Mouse (Mus musculus) intestine, postnatal 0 days (tissue): ENCODE measurements around the gene Gan. TPM values are rescaled to one million over a fixed set of nuclear protein-coding genes. Genes with fewer than 3 reads are reported as not detected.

ENCODE experiments used
- ATAC-seq: fragments of 200-750 bp; cut with Nextera tagmentation; 2 replicates; pipeline ENCODE4 v1.8.0; 2017; ENCODE audit warnings: mild to moderate bottlenecking, moderate TSS enrichment, moderate library complexity
- H3K27ac ChIP-seq: fragments of 300-500 bp; sonication (generic); 2 replicates; pipeline ENCODE4 v1.5.1; 2014; ENCODE audit warnings: mild to moderate bottlenecking, low read depth, low read length, moderate library complexity
- H3K27me3 ChIP-seq: fragments of 300-500 bp; sonication (generic); replicated peaks from 2 replicates; pipeline ENCODE4 v1.6.1; 2014; ENCODE audit warnings: low read length, mixed read lengths; ENCODE audit not compliant: control insufficient read depth, insufficient read depth
- H3K36me3 ChIP-seq: fragments of 300-500 bp; sonication (generic); 2 replicates; pipeline ENCODE4 v1.6.1; 2014; ENCODE audit warnings: mild to moderate bottlenecking, moderate library complexity; ENCODE audit not compliant: control insufficient read depth, insufficient read depth
- H3K4me1 ChIP-seq: fragments of 300-500 bp; sonication (generic); replicated peaks from 2 replicates; pipeline ENCODE4 v1.6.1; 2014; ENCODE audit warnings: antibody characterized with exemption, low read length, mixed read lengths; ENCODE audit not compliant: control insufficient read depth, insufficient read depth
- H3K4me2 ChIP-seq: fragments of 300-500 bp; sonication (generic); replicated peaks from 2 replicates; pipeline ENCODE4 v1.6.1; 2014; ENCODE audit warnings: low read depth, mild to moderate bottlenecking, moderate library complexity
- H3K4me3 ChIP-seq: fragments of 300-500 bp; sonication (generic); 2 replicates; pipeline ENCODE4 v1.5.1; 2014; ENCODE audit warnings: low read depth, low read length
- H3K9ac ChIP-seq: fragments of 300-500 bp; sonication (generic); 2 replicates; pipeline ENCODE4 v1.6.1; 2014; ENCODE audit warnings: mild to moderate bottlenecking, low read depth, low read length
- H3K9me3 ChIP-seq: fragments of 300-500 bp; sonication (generic); 2 replicates; pipeline ENCODE4 v1.6.1; 2016; ENCODE audit warnings: mixed run types; ENCODE audit not compliant: control insufficient read depth
- CTCF ChIP-seq: sonication (generic); IDR thresholded peaks from 2 replicates; pipeline ENCODE4 v1.5.1; 2016; ENCODE audit warnings: low read depth, mild to moderate bottlenecking, control low read depth, antibody characterized with exemption, moderate library complexity
- WGBS: fragments of 180-500 bp; shearing (Covaris S2); extraction: QIAGEN DNeasy Blood & Tissue Kit; methylation state at CpG from one replicate; pipeline ENCODE4 v1.1.7; 2014; 5-methylcytosine and 5-hydroxymethylcytosine counted together
- polyA plus RNA-seq: library from polyadenylated mRNA; unstranded; fragments of >200 nt; fragmentation: Nextera tagmentation; extraction: Ambion mirVana; gene quantifications from 2 replicates; pipeline ENCODE4 v1.2.1, GENCODE M21; 2015

Gan gene
- polyA plus RNA-seq, 1 experiment from 2014 or later = 1.1 TPM

- Histone ChIP-seq H3K27me3 (no peaks in the 10 kb centered on the region), H3K27ac (no peak overlapping the region), H3K9me3 (no peaks in the 10 kb centered on the region), H3K4me1 (no peaks in the 10 kb centered on the region), H3K4me3 (no peak overlapping the region), H3K9ac (no peak overlapping the region), H3K36me3 (peaks cover 29% of the 10 kb centered on the region), H3K4me2 (no peak overlapping the region)
- WGBS = 85% methylated on average over 12 of the region's 12 CpGs
- ATAC-seq = no peak
- TF ChIP-seq CTCF = no peak
These were observed 51.2 kb downstream of the Gan start for GRCm38 (mm10) chr8:117209150-117209549.

GRCm38 (mm10) chr8:117212100-117212499 is 54.2 kb downstream of the Gan start:
- 81% methylated on average over 11 of the region's 11 CpGs for WGBS
- no peak overlapping the region for H3K27ac ChIP-seq
- ATAC-seq = no peak
- H3K4me3 ChIP-seq = no peak overlapping the region
- no peak overlapping the region for H3K4me2 ChIP-seq
- no peaks in the 10 kb centered on the region for H3K4me1 ChIP-seq
- no peaks in the 10 kb centered on the region for H3K9me3 ChIP-seq
- H3K9ac ChIP-seq = no peak overlapping the region
- peaks cover 20% of the 10 kb centered on the region for H3K36me3 ChIP-seq
- H3K27me3 ChIP-seq = no peaks in the 10 kb centered on the region
- no peak for TF ChIP-seq CTCF

- WGBS = 85% methylated on average over 2 of the region's 2 CpGs
- no peaks in the 10 kb centered on the region for H3K4me1 ChIP-seq
- no peaks in the 10 kb centered on the region for H3K9me3 ChIP-seq
- H3K27ac ChIP-seq = no peak overlapping the region
- no peak overlapping the region for H3K9ac ChIP-seq
- H3K36me3 ChIP-seq = peaks cover 6% of the 10 kb centered on the region; the same call in 1 of the 2 replicates
- no peaks in the 10 kb centered on the region for H3K27me3 ChIP-seq
- no peak for TF ChIP-seq CTCF
- H3K4me3 ChIP-seq = no peak overlapping the region
- no peak overlapping the region for H3K4me2 ChIP-seq
- no peak for ATAC-seq
These were observed 59.8 kb downstream of the Gan start for GRCm38 (mm10) chr8:117217724-117218123.

- Histone ChIP-seq H3K27me3 (no peaks in the 10 kb centered on the region), H3K9ac (no peak overlapping the region), H3K4me2 (no peak overlapping the region), H3K9me3 (no peaks in the 10 kb centered on the region), H3K36me3 (no peaks in the 10 kb centered on the region), H3K4me1 (no peaks in the 10 kb centered on the region), H3K27ac (no peak overlapping the region), H3K4me3 (no peak overlapping the region)
- TF ChIP-seq CTCF = no peak
- WGBS = 62% methylated on average over 6 of the region's 6 CpGs
- no peak for ATAC-seq
These were observed 64.5 kb downstream of the Gan start for GRCm38 (mm10) chr8:117222396-117222795.

GRCm38 (mm10) chr8:117224630-117225029 is 66.7 kb downstream of the Gan start:
- TF ChIP-seq CTCF = peak; percentile 97
- H3K36me3 ChIP-seq = no peaks in the 10 kb centered on the region
- peak; percentile 88 for ATAC-seq
- no peaks in the 10 kb centered on the region for H3K4me1 ChIP-seq
- H3K4me2 ChIP-seq = peak overlapping the region; percentile 52
- H3K9ac ChIP-seq = no peak overlapping the region
- no peaks in the 10 kb centered on the region for H3K27me3 ChIP-seq
- 0 out of 2 replicates have a peak overlapping the region, but pooled peaks have one; percentile 6 for H3K4me3 ChIP-seq
- 5% methylated on average over 9 of the region's 9 CpGs for WGBS
- H3K27ac ChIP-seq = no peak overlapping the region
- H3K9me3 ChIP-seq = no peaks in the 10 kb centered on the region

- no peaks in the 10 kb centered on the region for H3K27me3 ChIP-seq
- 77% methylated on average over 12 of the region's 12 CpGs for WGBS
- no peak for TF ChIP-seq CTCF
- H3K9me3 ChIP-seq = no peaks in the 10 kb centered on the region
- H3K9ac ChIP-seq = no peak overlapping the region
- no peak overlapping the region for H3K4me2 ChIP-seq
- H3K4me1 ChIP-seq = no peaks in the 10 kb centered on the region
- no peaks in the 10 kb centered on the region for H3K36me3 ChIP-seq
- no peak overlapping the region for H3K4me3 ChIP-seq
- no peak overlapping the region for H3K27ac ChIP-seq
- no peak for ATAC-seq
These were observed 68.4 kb downstream of the Gan start for GRCm38 (mm10) chr8:117226306-117226705.

- TF ChIP-seq CTCF = no peak
- no peaks in the 10 kb centered on the region for H3K4me1 ChIP-seq
- H3K4me2 ChIP-seq = no peak overlapping the region
- no peaks in the 10 kb centered on the region for H3K27me3 ChIP-seq
- no peak overlapping the region for H3K4me3 ChIP-seq
- no peaks in the 10 kb centered on the region for H3K36me3 ChIP-seq
- no peak overlapping the region for H3K27ac ChIP-seq
- H3K9me3 ChIP-seq = no peaks in the 10 kb centered on the region
- 78% methylated on average over 2 of the region's 2 CpGs for WGBS
- H3K9ac ChIP-seq = no peak overlapping the region
- ATAC-seq = no peak
These were observed 69.4 kb downstream of the Gan start for GRCm38 (mm10) chr8:117227339-117227738.
